Mouse (Mus musculus) hematopoietic stem cell, adult 5-6 weeks (primary cell): ENCODE data around the gene Pgm1. TPM values are rescaled to one million over a fixed set of nuclear protein-coding genes. Genes with fewer than 3 reads are reported as not detected.

ENCODE experiments used
- total RNA-seq: library from RNA; stranded (forward); fragments of 172-1452, 232-1000 nt; gene quantifications from 2 replicates; pipeline ENCODE4 v1.2.3, GENCODE M21; 2017

Gene Pgm1
- total RNA-seq, 1 experiment from 2014 or later, result 33.8 TPM

Other genes starting within 250 kb of the Pgm1 start
- 11.0 and 13.1 TPM in 2 replicates for gene Alg6, start 213.8 kb upstream of the Pgm1 start, total RNA-seq
- 4.7 and 49.7 TPM in 2 replicates for gene Efcab7, start 100.2 kb upstream of the Pgm1 start, total RNA-seq
- gene Itgb3bp, start 399 bp downstream of the Pgm1 start, total RNA-seq, result 36.7 and 38.1 TPM in 2 replicates
- gene Ror1, start 166.4 kb downstream of the Pgm1 start, total RNA-seq, result 0.35 and 0.50 TPM in 2 replicates